Mouse (Mus musculus) cortical plate, adult 2 months (tissue): ENCODE results near the gene Prss36. TPM values are rescaled to one million over a fixed set of nuclear protein-coding genes. Genes with fewer than 3 reads are reported as not detected.

Source experiments
- H3K27ac ChIP-seq: fragments of 200-500 bp; 2 replicates; pipeline ENCODE4 v1.5.1; 2012; ENCODE audit warnings: low read length, control low read depth, inconsistent platforms; ENCODE audit not compliant: insufficient read depth
- H3K4me1 ChIP-seq: fragments of 200-500 bp; 2 replicates; pipeline ENCODE4 v1.6.1; 2011; ENCODE audit warnings: low read length; ENCODE audit not compliant: control insufficient read depth, insufficient read depth
- H3K4me3 ChIP-seq: fragments of 200-500 bp; 2 replicates; pipeline ENCODE4 v1.5.1; 2011; ENCODE audit warnings: mild to moderate bottlenecking, low read length, control low read depth; ENCODE audit not compliant: insufficient read depth
- CTCF ChIP-seq: fragments of 200-500 bp; IDR thresholded peaks from 2 replicates; pipeline ENCODE4 v1.5.1; 2011; ENCODE audit warnings: mild to moderate bottlenecking, control low read depth, low read length; ENCODE audit not compliant: insufficient read depth; ENCODE audit errors: extremely low read depth
- POLR2A ChIP-seq: fragments of 200-500 bp; IDR thresholded peaks from 2 replicates; pipeline ENCODE4 v1.6.1; 2011; ENCODE audit warnings: mild to moderate bottlenecking, low read length, control low read depth; ENCODE audit not compliant: insufficient read depth; ENCODE audit errors: extremely low read depth
- polyA plus RNA-seq: library from polyadenylated mRNA; depleted of rRNA; stranded (reverse); fragments of >200 nt; gene quantifications from 2 replicates; pipeline ENCODE4 v1.2.3, GENCODE M21; 2012

Gene Prss36
- polyA plus RNA-seq, 1 experiment: 17.9 TPM

- TF ChIP-seq CTCF (peak; percentile 67), POLR2A (peak; percentile 79; the same call in 1 of the 2 replicates)
Measured at GRCm38 (mm10) chr7:127935028-127935722, 11.3 kb downstream of the Prss36 start.

DNA sequence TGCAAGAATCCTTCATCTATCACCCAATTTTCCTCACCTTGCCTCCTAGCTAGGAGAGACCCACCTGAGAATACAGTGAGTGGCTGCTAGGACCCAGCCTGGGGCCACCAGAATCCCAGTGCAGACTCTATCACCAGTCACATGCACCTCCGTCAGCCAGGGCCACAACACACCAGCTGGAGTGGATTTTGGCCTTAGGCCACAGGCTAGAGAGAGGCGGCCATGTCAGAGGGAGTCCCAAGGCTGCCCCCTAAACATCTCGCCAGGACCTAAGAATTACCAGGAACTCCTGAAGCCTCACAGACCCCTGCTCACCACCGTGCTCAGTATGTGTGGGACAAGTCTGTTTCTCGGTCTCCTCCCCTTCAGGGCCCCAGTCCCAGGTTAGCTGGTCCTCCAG is 12.4 kb downstream of the Prss36 start:
- TF ChIP-seq CTCF: no peak
- no peak for TF ChIP-seq POLR2A
- Histone ChIP-seq H3K4me3 (no peak overlapping the region), H3K4me1 (no peaks in the 10 kb centered on the region), H3K27ac (no peak overlapping the region)

More at GRCm38 (mm10) chr7:127935028-127935722, 11.3 kb downstream of the Prss36 start:
- H3K4me3 ChIP-seq: peak overlapping the region; percentile 72
- no peaks in the 10 kb centered on the region for H3K4me1 ChIP-seq
- H3K27ac ChIP-seq: peak overlapping the region; percentile 60

DNA sequence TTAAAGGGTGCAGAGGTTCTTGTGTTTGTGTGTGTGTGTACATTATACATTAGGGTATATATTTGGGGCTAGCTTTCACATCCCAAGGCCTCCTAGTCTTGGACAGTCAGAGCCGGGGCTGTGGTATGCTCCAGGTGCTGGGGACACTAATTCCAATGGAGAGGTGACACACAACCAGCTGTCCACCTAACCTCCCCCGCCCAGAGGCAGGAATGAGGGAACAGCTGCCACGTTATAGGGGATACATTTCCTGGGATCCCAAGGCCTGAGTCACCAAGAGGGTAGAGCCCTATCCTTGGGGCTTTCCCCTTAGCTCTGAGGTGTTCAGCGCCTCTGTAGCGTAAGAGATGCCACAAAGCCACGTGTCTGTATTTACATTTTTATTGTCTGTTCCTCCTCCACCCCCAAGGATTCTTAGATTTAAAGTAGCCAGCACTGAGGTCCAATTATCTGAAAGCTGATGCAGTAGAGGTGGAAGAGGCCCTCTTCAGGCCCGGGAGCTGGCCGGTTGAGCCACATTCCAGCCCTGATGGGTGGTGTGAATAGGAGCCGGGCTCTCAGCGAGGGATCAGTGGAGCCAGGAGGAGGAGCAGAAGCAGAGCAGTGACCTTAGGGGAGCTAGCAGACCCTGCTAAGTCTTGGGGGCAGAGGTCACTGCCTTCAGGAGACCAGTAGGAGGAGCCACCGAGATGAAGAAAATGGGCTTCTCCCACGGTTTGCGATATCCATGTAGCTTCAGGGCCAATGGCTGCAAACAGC is 14.1 kb downstream of the Prss36 start:
- no peak overlapping the region for H3K27ac ChIP-seq

GRCm38 (mm10) chr7:127931351-127932135 is 15.0 kb downstream of the Prss36 start:
- H3K27ac ChIP-seq: no peak overlapping the region
- no peak overlapping the region for H3K4me3 ChIP-seq
- no peak for TF ChIP-seq CTCF
- no peak for TF ChIP-seq POLR2A
- no peaks in the 10 kb centered on the region for H3K4me1 ChIP-seq

More for the DNA sequence above, 14.1 kb downstream of the Prss36 start:
- H3K4me1 ChIP-seq: no peaks in the 10 kb centered on the region
- no peak for TF ChIP-seq CTCF
- no peak for TF ChIP-seq POLR2A
- no peak overlapping the region for H3K4me3 ChIP-seq

- no peak overlapping the region for H3K4me3 ChIP-seq
- no peaks in the 10 kb centered on the region for H3K4me1 ChIP-seq
- TF ChIP-seq POLR2A: no peak
- TF ChIP-seq CTCF: no peak
- H3K27ac ChIP-seq: no peak overlapping the region
Measured at GRCm38 (mm10) chr7:127930636-127931035, 15.9 kb downstream of the Prss36 start.

DNA sequence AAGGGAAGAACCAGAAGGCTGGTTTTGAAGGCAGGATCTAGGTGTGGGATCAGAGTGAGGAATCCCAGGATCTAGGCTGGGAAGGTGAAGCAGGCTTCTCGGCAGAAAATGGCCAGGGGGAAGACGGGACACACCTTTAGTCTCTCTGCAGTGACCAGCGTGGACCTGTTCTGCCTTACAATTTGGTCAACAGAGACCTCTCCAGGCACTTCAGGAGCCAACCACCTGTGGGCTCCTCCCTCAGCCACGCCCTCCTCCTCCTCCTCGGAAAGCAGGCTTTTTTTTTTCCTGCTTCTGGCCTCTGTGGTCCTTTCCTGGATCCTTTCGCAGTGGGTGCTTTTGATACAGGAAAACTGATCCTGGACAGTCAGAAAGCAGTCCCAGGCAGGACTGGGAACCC is 16.6 kb downstream of the Prss36 start, which contains the start of gene Prss8:
Gene Prss8 (minus strand): TSS at position 182 of the 400 bp plus-strand sequence.
- Histone ChIP-seq H3K4me1 (no peaks in the 10 kb centered on the region), H3K4me3 (no peak within 1 kb of the TSS), H3K27ac (no peak within 1 kb of the TSS)
- no peak for TF ChIP-seq POLR2A

GRCm38 (mm10) chr7:127928596-127928995 is 17.9 kb downstream of the Prss36 start:
- Histone ChIP-seq H3K4me3 (no peak overlapping the region), H3K4me1 (no peaks in the 10 kb centered on the region), H3K27ac (no peak overlapping the region)
- TF ChIP-seq POLR2A: no peak
- no peak for TF ChIP-seq CTCF

DNA sequence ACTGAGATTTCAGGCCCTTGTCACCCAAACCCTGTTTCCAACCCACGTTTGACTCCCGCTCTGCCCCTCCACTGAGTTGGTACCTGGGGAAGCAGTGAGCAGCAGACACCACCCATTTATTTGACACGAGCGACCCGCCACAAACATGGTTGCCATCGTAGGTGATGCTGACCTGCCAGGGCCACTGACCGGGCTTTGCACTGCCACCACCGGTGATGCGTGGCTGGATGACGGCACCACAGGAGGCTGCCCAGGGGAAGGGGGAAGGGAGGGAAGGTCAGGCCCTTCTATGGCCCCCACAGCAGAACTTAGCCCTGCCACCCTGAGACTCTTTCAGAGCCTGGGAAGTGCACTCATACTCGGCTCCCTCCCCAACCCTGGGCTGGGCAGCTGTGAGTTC is 18.8 kb downstream of the Prss36 start:
- TF ChIP-seq POLR2A: no peak
- no peak for TF ChIP-seq CTCF
- Histone ChIP-seq H3K27ac (no peak overlapping the region), H3K4me1 (no peaks in the 10 kb centered on the region), H3K4me3 (no peak overlapping the region)

DNA sequence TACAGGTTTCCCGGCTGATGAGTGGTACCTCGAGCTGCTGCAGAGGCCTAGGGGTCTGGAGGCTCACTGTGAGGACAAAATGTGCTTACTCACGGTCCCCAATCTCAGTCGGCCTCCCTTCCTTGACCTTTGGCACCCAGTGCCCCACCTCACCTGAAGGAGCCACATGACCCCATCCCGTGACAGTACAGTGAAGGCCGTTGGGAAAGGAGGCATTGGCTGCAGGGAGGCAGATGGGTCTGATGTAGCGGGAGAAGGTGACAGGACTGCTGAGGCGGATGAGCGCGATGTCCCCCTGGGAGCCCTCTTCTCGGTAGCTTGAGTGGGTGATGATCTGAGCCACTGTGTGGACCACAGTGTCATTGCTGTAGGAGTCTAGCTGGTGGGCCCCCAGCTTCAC is 19.7 kb downstream of the Prss36 start:
- Histone ChIP-seq H3K4me1 (no peaks in the 10 kb centered on the region), H3K4me3 (no peak overlapping the region), H3K27ac (no peak overlapping the region)
- no peak for TF ChIP-seq POLR2A
- no peak for TF ChIP-seq CTCF
